Mouse (Mus musculus) thymus, adult 2 months (tissue): Measurements from ENCODE around the gene Rrp1. TPM values are rescaled to one million over a fixed set of nuclear protein-coding genes. Genes with fewer than 3 reads are reported as not detected.

ENCODE experiments used
- DNase-seq: peaks from one replicate; pipeline ENCODE4 v3.0.0; 2021
- H3K27ac ChIP-seq: fragments of 200-500 bp; 2 replicates; pipeline ENCODE4 v1.5.1; 2012; ENCODE audit warnings: low read length, control low read depth; ENCODE audit not compliant: control insufficient read depth, insufficient read depth
- H3K27me3 ChIP-seq: fragments of 200-500 bp; 2 replicates; pipeline ENCODE4 v1.6.1; 2012; ENCODE audit warnings: mild to moderate bottlenecking, low read length, moderate library complexity, mixed read lengths; ENCODE audit not compliant: control insufficient read depth, insufficient read depth
- H3K36me3 ChIP-seq: fragments of 200-500 bp; 2 replicates; pipeline ENCODE4 v1.6.1; 2012; ENCODE audit warnings: mild to moderate bottlenecking, low read length, moderate library complexity; ENCODE audit not compliant: control insufficient read depth, insufficient read depth
- H3K4me1 ChIP-seq: fragments of 200-500 bp; replicated peaks from 2 replicates; pipeline ENCODE4 v1.6.1; 2012; ENCODE audit warnings: low read length; ENCODE audit not compliant: control insufficient read depth, insufficient read depth
- H3K4me3 ChIP-seq: fragments of 200-500 bp; 2 replicates; pipeline ENCODE4 v1.5.1; 2012; ENCODE audit warnings: mild to moderate bottlenecking, low read length, control low read depth, moderate library complexity; ENCODE audit not compliant: control insufficient read depth, insufficient read depth
- CTCF ChIP-seq: fragments of 200-500 bp; IDR thresholded peaks from 2 replicates; pipeline ENCODE4 v1.5.1; 2012; ENCODE audit warnings: mild to moderate bottlenecking, control low read depth, low read length, moderate library complexity, borderline replicate concordance; ENCODE audit not compliant: control insufficient read depth, poor library complexity, insufficient read depth; ENCODE audit errors: extremely low read depth
- POLR2A ChIP-seq: fragments of 200-500 bp; IDR thresholded peaks from 2 replicates; pipeline ENCODE4 v1.6.1; 2012; ENCODE audit warnings: mild to moderate bottlenecking, low read length, control low read depth, moderate library complexity; ENCODE audit not compliant: control insufficient read depth, poor library complexity, insufficient read depth; ENCODE audit errors: extremely low read depth
- WGBS: fragments of 180-500 bp; shearing (Covaris S2); methylation state at CpG from one replicate; pipeline ENCODE4 v1.1.7; 2018; 5-methylcytosine and 5-hydroxymethylcytosine counted together
- polyA plus RNA-seq: library from polyadenylated mRNA; depleted of rRNA; stranded (reverse); fragments of >200 nt; gene quantifications from 2 replicates; pipeline ENCODE4 v1.2.3, GENCODE M21; 2012; rRNA removed

The Rrp1 gene
- polyA plus RNA-seq = 133 and 164 TPM in 2 replicates

DNA sequence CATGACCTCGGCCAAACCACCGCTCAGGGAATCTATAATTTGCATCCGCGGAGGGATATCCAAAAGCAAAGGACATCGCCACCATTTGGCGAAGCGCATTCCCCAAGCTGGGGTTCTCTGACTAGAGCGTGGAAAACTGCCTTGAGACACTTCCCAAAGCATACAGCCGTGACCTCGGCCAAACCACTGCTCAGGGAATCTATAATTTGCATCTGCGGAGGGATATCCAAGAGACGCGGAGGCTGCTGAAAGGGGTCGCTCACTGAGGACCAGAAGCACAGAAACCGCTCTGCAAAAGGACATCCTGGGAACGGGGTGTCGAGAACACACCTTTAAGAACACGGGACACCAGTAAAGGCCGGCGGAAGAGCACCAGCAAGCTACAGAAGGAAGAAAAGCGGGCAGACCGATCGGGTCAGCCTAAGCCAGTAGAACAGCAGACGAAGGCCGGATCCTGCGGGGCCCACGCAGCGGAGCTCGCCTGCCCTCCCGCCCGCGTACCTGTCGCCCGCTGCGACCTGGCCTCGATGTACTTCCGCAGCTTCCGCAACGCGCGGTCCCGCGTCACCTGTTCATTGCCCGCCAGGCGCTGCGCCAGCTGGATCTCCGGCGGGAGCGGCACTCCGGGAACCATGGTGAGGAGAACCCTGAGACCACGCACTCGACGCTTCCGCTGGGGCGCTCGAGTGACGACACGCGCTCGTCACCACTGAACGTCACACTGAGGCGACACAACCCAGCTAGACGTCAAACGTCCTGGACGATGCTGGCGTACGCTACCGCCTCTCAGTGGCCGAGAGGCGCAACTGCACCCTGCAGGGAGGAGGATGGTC, at the start of gene Rrp1:
TSS of gene Rrp1 (minus strand) at position 725 of the 833 bp plus-strand sequence.
- TF ChIP-seq CTCF (peak; percentile 97), POLR2A (peak; percentile 72)

DNA sequence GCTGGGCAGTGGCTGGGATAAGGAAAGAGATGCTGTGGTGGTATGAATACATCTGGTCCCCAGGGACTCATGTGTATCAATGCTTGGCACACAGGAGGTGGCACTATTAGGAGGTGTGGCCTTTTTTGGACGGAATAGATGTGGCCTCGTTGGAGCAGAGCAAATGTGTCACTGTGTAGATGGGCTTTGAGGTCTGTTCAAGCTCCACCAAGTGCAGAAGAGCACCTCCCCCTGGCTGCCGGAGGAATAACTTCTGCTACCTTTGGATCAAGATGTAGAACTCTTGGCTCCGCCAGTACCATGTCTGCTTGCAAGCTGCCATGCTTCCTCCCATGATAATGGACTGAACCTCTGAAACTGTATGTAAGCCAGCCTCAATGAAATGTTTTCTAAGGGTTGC, 48.9 kb upstream of the Rrp1 start:
- no peak for DNase-seq
- H3K36me3 ChIP-seq = no peaks in the 10 kb centered on the region
- no peak overlapping the region for H3K4me3 ChIP-seq
- TF ChIP-seq POLR2A (no peak), CTCF (0 out of 2 replicates have a peak, but pooled peaks have one; percentile 18)
- 77% methylated on average over 4 of the region's 4 CpGs for WGBS
- H3K4me1 ChIP-seq = peaks cover 44% of the 10 kb centered on the region
- H3K27ac ChIP-seq = no peak overlapping the region
- no peaks in the 10 kb centered on the region for H3K27me3 ChIP-seq

More for the DNA sequence above, at the start of gene Rrp1:
- WGBS = under 1% methylated on average over 70 of the region's 70 CpGs
- H3K36me3 ChIP-seq = peaks cover 32% of the 10 kb centered on the region
- peak; percentile 94 for DNase-seq
- no peaks in the 10 kb centered on the region for H3K27me3 ChIP-seq
- H3K4me3 ChIP-seq = peak within 1 kb of the TSS; percentile 75
- H3K27ac ChIP-seq = no peak within 1 kb of the TSS
- H3K4me1 ChIP-seq = peaks cover 11% of the 10 kb centered on the region

DNA sequence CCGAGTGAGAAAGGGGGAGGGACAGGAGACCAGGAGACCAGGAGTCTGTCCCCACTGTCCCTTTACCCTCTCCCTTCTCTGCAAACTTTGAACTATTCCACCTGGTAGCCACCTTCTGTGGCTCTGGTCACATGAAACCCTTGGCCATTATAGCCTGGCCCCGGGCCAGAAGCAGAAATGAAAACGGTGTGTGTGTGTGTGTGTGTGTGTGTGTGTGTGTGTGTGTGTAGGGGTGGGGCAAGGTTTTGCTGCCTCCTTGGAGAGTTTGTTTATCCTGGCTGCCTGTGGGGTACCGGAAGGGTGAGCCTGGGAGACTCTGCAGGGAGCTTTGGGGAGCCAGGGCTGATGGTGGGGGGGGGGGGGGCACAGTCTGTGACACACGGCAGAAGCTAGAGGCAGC, 47.6 kb upstream of the Rrp1 start:
- TF ChIP-seq POLR2A = no peak
- TF ChIP-seq CTCF = no peak
- no peak overlapping the region for H3K27ac ChIP-seq
- no peak overlapping the region for H3K4me3 ChIP-seq
- WGBS = 90% methylated on average over 4 of the region's 5 CpGs
- peaks cover 46% of the 10 kb centered on the region for H3K4me1 ChIP-seq
- H3K36me3 ChIP-seq = no peaks in the 10 kb centered on the region
- no peak for DNase-seq
- no peaks in the 10 kb centered on the region for H3K27me3 ChIP-seq

DNA sequence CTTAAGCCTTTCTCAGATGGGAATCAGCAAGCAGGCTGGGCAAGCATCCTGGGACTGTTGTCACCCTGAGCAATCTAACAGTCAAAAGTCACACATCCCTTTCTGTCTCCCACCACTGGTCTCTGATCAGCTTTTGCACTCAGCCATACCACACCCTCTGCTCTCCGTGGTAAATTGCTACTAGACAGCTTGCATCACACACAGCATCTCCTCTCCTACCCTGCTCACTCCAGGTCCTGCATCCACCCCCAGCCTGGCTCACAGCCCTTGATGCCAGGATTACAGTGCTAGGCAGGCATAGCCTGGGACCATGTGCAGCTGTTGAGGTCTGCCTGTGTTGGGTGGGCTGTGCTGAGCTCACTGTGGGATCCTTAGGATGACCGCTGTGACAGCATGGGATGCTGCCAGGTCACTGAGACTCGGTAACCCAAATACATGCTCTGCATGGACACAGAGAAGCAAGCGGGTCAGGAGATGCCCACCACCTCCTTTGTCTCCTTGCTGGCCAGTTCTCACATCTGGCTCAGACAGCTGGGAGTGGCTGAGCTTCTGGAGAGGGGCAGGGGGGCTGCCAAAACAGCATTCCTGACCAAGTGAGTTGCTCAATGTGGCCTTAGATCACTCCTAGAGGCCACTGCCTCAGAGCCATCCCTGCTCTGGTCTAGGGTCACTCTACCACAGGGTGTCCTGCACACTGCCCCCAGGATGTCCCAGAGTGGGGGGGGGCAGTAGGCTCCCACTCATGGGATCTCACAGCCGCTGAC, 45.7 kb upstream of the Rrp1 start:
- H3K27me3 ChIP-seq = no peaks in the 10 kb centered on the region
- H3K4me3 ChIP-seq = no peak overlapping the region
- H3K27ac ChIP-seq = peak overlapping the region; percentile 10; the same call in 1 of the 2 replicates
- DNase-seq = no peak
- TF ChIP-seq CTCF = no peak
- TF ChIP-seq POLR2A = no peak
- H3K4me1 ChIP-seq = peaks cover 33% of the 10 kb centered on the region
- 75% methylated on average over 5 of the region's 5 CpGs for WGBS
- no peaks in the 10 kb centered on the region for H3K36me3 ChIP-seq

- 13% methylated on average over 10 of the region's 10 CpGs for WGBS
- H3K4me1 ChIP-seq = peaks cover 30% of the 10 kb centered on the region
- H3K27ac ChIP-seq = peak overlapping the region; percentile 33; the same call in 1 of the 2 replicates
- no peaks in the 10 kb centered on the region for H3K27me3 ChIP-seq
- DNase-seq = peak; percentile 82
- no peaks in the 10 kb centered on the region for H3K36me3 ChIP-seq
- TF ChIP-seq POLR2A (0 out of 2 replicates have a peak, but pooled peaks have one; percentile 19), CTCF (no peak)
- H3K4me3 ChIP-seq = peak overlapping the region; percentile 22
Measured at GRCm38 (mm10) chr10:78457495-78458347, 44.9 kb upstream of the Rrp1 start.

GRCm38 (mm10) chr10:78456696-78457095, 43.9 kb upstream of the Rrp1 start:
- 96% methylated on average over 13 of the region's 13 CpGs for WGBS
- H3K27me3 ChIP-seq = no peaks in the 10 kb centered on the region
- H3K36me3 ChIP-seq = no peaks in the 10 kb centered on the region
- no peak for DNase-seq
- H3K4me3 ChIP-seq = no peak overlapping the region
- no peak for TF ChIP-seq POLR2A
- TF ChIP-seq CTCF = no peak
- H3K27ac ChIP-seq = no peak overlapping the region
- H3K4me1 ChIP-seq = peaks cover 30% of the 10 kb centered on the region
